Comparison of ENCODE assay signal across 9 mouse cellular contexts in genomic region chr2:142859452-142859851, GRCm38 (mm10). TPM values are rescaled to one million over a fixed set of nuclear protein-coding genes. Genes with fewer than 3 reads are reported as not detected.
DNase-seq lines count a peak whose midpoint lies in the region; ATAC-seq and TF ChIP-seq lines count a peak whose summit lies in the region.
"Had no signal": no experiment of that assay in that cellular context is flagged by ENCODE, and none has a peak within 500 bp of the region (broad histone marks: within the 10 kb centered on the region; RNA-seq: fewer than 3 reads in every experiment).

No protein-coding gene starts in this region.

- peak; percentile 80 for ATAC-seq in lung, embryonic 14.5 days (ENCODE audit: insufficient read depth)

- TF ChIP-seq POLR2A in cerebellum, adult 2 months (IDR thresholded peaks at IDR 0.05; ENCODE audit: borderline replicate concordance, insufficient read depth, low read length): no peak

- H3K36me3 ChIP-seq in E14TG2a.4 (ENCODE audit: insufficient read depth, low read length): peaks cover 5% of the 10 kb centered on the region
- H3K36me3 ChIP-seq in lung, embryonic 14.5 days (ENCODE audit: insufficient read depth): no peaks in the 10 kb centered on the region

- peak; percentile 83 for DNase-seq in 3T3-L1 (ENCODE audit: low read depth, low spot score)
- peak; percentile 41 to 46 for DNase-seq in cerebellum, adult 2 months
- DNase-seq in frontal cortex, postnatal 25 days (ENCODE audit: low spot score in 2 of 2): peak; percentile 26 to 47
- DNase-seq in kidney, postnatal 4 days: peak; percentile 57 to 65
- peak; percentile 87 for DNase-seq in lung, embryonic 14.5 days
- peak; percentile 24 to 48 for DNase-seq in right cerebral cortex, postnatal 36 days (ENCODE audit: low spot score in 2 of 2)
- no peak for DNase-seq in spleen, postnatal 36 days (ENCODE audit: low spot score in 2 of 2)

- 52% methylated on average over 4 of the region's 4 CpGs for WGBS in cerebellum, adult 2 months
- 47% methylated on average over 4 of the region's 4 CpGs for WGBS in lung, embryonic 14.5 days

- no peaks in the 10 kb centered on the region for H3K27me3 ChIP-seq in E14TG2a.4 (ENCODE audit: insufficient read depth, low read length)
- H3K27me3 ChIP-seq in cerebellum, adult 2 months (ENCODE audit: control insufficient read depth, insufficient read depth, low read length): no peaks in the 10 kb centered on the region
- H3K27me3 ChIP-seq in lung, embryonic 14.5 days (ENCODE audit: insufficient read depth, low read length): no peaks in the 10 kb centered on the region
- H3K27me3 ChIP-seq: lung, embryonic 15.5 days had no signal

- H3K4me3 ChIP-seq in E14TG2a.4 (replicated peaks; ENCODE audit: low read length): no peak overlapping the region
- H3K4me3 ChIP-seq in cerebellum, adult 2 months (replicated peaks; ENCODE audit: insufficient read depth, low read depth, low read length): no peak overlapping the region
- H3K4me3 ChIP-seq in lung, embryonic 14.5 days (ENCODE audit: low read depth, low read length): no peak overlapping the region
- H3K4me3 ChIP-seq: lung, embryonic 15.5 days had no signal

- no peak overlapping the region for H3K27ac ChIP-seq in cerebellum, adult 2 months (ENCODE audit: insufficient read depth, low read length)
- H3K27ac ChIP-seq in lung, embryonic 14.5 days (ENCODE audit: low read depth): no peak overlapping the region
- H3K27ac ChIP-seq: lung, embryonic 15.5 days had no signal

- no peak overlapping the region for H3K9ac ChIP-seq in lung, embryonic 14.5 days
- H3K9ac ChIP-seq: lung, embryonic 15.5 days had no signal

- H3K9me3 ChIP-seq in E14TG2a.4 (ENCODE audit: low read length): no peaks in the 10 kb centered on the region
- H3K9me3 ChIP-seq in lung, embryonic 14.5 days (ENCODE audit: low read depth, low read length): no peaks in the 10 kb centered on the region
- H3K9me3 ChIP-seq: lung, embryonic 15.5 days had no signal

- TF ChIP-seq CTCF in E14TG2a.4 (conservative IDR thresholded peaks at IDR 0.05; ENCODE audit: low read length): peak; percentile 66
- peak; percentile 53; the same call in 1 of the 2 replicates for TF ChIP-seq CTCF in cerebellum, adult 2 months (IDR thresholded peaks at IDR 0.05; ENCODE audit: borderline replicate concordance, insufficient read depth, low read depth, low read length)
- peak; percentile 86 for TF ChIP-seq CTCF in lung, embryonic 14.5 days (IDR thresholded peaks at IDR 0.05; ENCODE audit: low read depth)

- H3K4me1 ChIP-seq in E14TG2a.4 (replicated peaks; ENCODE audit: low read depth, low read length): no peaks in the 10 kb centered on the region
- H3K4me1 ChIP-seq in cerebellum, adult 2 months (ENCODE audit: control insufficient read depth, insufficient read depth, low read length): no peaks in the 10 kb centered on the region
- H3K4me1 ChIP-seq in lung, embryonic 14.5 days (ENCODE audit: insufficient read depth): no peaks in the 10 kb centered on the region
- H3K4me1 ChIP-seq: lung, embryonic 15.5 days had no signal

- H3K4me2 ChIP-seq in lung, embryonic 14.5 days: no peak overlapping the region
- H3K4me2 ChIP-seq: lung, embryonic 15.5 days had no signal

RNA-seq across cellular contexts. Expression of gene Kif16b, which starts 41.9 kb away (rescaled TPM):
- polyA plus RNA-seq in cerebellum, adult 2 months (2012; rRNA removed): 7.5 and 8.0 TPM in 2 replicates
- 10.3 and 11.0 TPM in 2 replicates for polyA plus RNA-seq in lung, embryonic 14.5 days (2014; fragmentation: Nextera tagmentation; extraction: Ambion mirVana)

Comparison
In these comparisons a context has a peak if more than half of its experiments do, and no peak if none do; other contexts are left out.
1. DNase-seq: peak in 3T3-L1 (single experiment), cerebellum, adult 2 months (2 of 2), frontal cortex, postnatal 25 days (2 of 2), kidney, postnatal 4 days (2 of 2), lung, embryonic 14.5 days (single experiment) and right cerebral cortex, postnatal 36 days (2 of 2); none in spleen, postnatal 36 days (0 of 2).
2. Peak in every context shown above with its lines, with median percentiles within 50 percentile points of each other: CTCF ChIP-seq.